Mouse (Mus musculus) WW6 (cell line): Measurements from ENCODE around the gene Gm10642.

ENCODE experiments used
- DNase-seq: peaks from one replicate; pipeline ENCODE4 v3.0.0-alpha.2; 2013; ENCODE audit warnings: low read depth, low spot score

The Gm10642 gene

DNA sequence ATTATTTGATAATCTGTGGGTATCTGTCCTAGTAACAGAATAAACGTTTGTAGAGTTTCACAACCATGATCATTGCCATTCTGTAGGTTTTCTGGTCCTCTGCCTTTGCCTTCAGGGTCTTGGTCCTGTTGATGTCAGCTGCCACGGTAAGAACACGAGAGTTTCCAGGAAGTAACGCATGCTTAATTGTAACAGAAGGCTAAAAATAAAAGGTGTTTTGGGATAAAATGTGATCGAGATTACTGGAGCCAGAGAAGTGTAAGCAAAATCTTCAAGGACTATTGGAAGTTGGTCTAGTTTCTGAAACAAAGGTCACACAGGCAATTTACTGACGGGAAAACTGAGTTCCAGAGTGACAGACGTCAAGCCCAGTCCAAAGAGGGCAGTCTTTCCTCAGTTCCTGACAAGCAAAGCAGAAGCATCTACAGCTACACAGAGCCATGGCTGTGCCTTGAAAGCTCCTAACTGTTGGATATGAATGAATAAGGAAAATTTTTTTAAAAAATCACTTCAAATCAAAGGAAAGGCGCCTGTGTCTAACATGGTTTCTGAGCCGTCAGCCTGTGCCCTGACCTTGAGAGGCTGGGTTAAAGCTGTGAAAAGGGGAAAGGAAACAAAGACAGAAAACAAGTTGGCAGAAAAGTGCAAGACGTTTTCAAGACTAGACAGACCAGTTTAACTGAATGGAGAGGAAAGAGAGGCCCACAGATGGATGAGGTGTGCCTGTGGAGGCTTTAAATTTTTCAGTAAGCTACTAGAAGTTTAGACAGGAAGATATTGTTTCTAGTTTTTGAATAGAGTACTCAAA lies 15.9 kb downstream of the Gm10642 start:
- no peak for DNase-seq

DNA sequence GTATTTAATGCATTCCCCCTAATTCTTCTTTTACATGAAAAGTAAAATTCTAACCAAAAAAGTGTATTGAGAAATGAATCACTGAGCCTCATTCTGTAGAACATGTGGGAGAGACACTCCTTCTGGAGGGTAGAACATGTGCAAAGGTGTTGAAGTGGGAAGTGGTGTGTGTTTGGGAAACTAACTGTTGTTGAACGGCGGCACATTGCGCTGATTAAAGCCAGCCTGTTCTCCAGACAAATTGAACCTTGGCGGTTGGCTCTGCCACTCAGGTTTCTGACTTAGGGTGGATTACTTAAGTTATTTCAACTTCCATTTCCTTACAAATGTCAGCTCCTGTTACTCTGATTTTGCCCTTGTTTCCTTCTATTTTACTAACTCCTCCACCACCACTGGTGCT lies 17.6 kb downstream of the Gm10642 start:
- no peak for DNase-seq

DNA sequence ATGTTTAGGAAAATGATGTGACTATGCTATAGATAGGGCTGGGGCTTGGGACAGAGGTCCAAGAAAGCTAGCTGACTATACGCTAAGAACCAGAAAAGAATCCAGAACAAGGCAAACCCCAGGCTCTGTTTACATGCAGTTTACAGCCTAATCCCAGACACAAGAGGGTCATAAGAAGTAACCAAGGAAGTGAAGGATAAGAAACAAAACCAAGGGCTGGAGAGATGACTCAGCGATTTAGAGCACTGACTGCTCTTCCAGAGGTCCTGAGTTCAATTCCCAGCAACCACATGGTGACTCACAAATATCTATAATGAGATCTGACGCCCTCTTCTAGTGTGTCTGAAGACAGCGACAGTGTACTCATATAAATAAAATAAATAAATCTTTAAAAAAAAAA lies 19.1 kb downstream of the Gm10642 start:
- no peak for DNase-seq

DNA sequence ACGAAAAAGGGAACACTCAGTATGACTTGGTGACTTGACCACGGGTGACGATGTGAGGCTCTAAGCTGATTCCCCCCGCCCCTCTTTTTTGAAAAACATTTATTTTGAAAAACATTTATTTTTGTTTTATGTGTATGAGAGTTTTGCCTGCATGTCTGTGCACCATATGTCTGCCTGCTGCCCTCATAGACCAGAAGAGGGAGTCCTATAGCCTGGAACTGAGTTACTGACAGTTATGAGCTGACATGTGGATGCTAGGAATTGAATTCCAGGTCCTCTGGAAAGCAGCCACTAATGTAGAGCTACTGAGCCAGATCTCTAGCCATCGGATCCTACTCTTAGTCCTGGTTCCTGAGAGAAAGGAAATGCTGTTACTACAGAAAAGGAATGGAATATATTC lies 19.9 kb downstream of the Gm10642 start:
- no peak for DNase-seq

DNA sequence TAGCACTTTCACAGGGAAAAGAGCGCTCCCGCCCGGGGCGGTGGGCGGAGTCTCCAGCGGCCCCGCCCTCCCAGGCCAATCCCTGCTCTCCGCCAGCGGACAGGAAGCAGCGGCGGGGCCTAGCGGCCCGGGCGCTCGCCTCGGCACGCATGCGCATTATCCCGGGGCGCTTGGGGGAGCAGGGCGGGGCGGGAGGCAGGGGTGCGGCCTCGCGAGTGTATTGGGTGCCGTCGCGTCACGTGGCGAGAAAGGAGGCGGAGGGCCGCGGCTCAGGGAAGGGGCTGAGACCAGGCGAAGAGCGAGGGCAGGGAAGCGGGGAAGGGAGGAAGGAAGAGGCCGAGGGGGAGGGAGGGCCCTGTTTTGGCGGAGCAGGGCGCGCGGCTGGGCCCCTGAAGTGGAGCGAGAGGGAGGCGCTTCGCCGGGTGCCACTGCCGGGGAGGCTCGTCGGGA lies 22.7 kb downstream of the Gm10642 start, which contains the start of gene Adam10:
Gene Adam10 (plus strand): TSS at position 316 of the 450 bp plus-strand sequence.
- DNase-seq, result peak; percentile 97

DNA sequence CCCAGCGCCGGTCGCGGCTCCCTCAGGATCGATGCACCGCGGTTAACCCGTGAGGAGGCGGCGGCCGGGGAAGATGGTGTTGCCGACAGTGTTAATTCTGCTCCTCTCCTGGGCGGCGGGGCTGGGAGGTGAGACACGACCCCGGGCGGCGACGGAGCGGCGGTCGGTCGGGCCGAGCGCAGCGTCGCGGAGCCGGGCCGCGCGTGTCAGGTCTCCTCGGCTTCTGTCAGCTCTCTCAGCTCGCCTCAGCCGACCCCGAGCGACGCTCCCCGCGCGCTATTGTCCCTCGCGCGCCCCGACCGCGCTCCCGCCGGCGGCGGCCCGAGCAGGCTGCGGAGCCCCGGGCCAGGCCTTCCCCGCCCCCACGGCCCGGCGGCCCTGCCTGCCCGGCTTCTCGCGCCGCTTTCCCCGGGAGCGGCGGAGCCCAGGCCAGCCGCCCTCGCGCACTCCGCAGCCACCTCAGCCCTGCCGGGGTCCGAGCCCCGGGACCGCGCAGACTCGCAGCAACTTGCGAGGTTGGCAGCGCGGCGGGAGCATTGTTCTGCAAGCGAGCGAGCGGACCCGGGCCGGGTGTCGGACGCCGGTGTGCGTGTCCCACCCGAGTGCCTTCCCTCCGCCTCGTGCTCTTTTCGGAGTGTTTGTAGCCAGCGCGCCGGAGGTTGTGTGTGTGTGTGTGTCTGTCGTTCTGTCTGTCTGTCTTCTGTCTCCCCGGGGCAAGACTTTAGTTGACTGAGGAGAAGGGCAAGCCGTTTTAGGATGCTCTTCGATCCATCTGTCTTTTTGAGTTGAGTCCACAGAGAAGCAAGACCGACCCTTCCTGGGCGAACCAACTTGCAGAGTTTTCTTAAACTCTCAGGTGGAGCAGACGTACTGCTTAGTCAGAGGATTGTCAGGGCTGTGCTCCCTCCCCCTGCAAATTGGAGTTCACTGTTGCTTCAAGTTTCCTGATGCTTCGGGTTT lies 23.4 kb downstream of the Gm10642 start:
- DNase-seq, result peak; percentile 29

DNA sequence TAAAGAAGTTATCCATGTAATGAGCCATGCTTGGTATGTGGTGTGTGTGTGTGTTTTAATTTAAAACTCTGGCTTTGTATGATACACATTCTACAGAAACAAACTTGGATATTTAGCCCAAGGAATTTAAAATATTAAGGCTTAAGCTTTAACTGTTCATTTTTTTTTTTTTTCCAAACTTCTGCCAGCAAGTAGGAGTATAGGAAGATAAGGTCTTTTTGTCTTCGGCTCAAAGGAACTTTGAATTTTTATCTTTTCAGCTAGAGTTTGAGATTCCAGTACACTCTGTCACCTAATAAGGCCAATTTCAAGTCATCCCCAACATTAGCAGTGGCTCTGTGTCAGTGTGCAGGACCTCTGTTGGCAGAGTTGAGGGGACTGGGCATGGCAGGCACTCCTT lies 26.2 kb downstream of the Gm10642 start:
- DNase-seq, result no peak

DNA sequence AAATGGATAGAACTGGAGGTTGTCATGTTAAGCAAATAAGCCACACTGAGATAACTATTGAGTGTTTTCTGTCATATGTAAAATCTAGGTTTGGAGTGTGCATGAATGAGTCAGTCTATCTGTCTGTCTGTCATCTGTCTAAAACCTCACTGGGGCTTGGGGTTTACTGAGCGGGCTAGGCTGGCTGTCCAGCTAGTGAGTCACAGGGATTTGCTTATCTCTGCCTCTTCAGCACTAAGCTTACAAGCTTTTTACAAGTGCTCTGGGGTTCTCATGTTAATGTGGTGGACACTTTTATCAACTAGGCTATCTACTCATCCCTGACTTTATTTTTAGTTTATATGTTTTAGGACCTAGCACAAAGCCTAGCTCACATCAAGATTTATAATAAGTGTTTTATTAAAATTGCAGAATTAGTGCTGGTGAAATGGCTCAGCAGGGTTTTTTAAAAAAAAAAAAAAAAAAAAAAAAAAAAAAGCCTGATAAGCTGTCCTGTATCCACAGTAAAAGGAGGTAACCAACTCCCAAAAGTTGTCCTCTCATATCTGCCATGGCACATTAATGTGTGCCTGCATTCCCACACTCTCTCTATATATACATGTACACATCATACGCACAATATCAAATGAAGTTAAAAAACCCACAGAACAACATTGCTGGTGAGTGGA lies 32.4 kb downstream of the Gm10642 start:
- no peak for DNase-seq

DNA sequence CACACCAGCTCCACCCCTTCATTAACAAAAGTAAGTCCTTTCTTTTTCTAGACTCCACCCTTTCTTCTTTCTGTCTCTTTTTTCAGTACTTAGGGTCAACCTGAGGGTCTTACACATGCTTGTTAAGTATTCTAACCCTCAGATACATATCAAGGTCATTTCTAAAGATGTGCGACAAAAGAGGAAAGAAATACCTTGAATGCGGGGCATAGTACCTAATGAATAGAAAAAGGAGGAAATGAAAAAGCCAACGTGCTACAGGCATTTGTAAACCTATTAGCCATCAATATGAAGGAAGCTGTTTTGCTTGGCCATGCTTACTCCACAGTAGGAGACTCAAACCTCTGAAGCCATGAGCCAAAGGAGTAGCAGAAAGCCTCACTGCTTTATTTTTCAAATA lies 33.9 kb downstream of the Gm10642 start:
- DNase-seq, result no peak

DNA sequence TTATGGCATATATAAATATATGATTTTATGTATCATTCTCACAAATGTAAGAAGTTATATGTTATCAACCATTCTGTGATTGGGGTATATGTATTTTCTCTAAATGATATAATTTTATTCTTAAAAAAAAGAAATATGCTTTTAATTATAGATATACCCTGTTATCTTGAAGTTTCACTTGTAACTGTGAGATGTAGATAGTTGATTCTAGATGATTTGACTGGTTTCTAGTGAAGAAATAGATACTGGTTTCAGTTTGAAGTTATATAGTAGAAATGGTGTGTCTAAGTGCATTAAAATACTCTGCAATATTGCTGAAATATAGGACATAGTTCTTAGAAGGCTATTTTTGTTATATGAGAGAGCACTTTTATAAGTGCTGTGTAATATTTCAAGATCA lies 34.5 kb downstream of the Gm10642 start:
- no peak for DNase-seq

DNA sequence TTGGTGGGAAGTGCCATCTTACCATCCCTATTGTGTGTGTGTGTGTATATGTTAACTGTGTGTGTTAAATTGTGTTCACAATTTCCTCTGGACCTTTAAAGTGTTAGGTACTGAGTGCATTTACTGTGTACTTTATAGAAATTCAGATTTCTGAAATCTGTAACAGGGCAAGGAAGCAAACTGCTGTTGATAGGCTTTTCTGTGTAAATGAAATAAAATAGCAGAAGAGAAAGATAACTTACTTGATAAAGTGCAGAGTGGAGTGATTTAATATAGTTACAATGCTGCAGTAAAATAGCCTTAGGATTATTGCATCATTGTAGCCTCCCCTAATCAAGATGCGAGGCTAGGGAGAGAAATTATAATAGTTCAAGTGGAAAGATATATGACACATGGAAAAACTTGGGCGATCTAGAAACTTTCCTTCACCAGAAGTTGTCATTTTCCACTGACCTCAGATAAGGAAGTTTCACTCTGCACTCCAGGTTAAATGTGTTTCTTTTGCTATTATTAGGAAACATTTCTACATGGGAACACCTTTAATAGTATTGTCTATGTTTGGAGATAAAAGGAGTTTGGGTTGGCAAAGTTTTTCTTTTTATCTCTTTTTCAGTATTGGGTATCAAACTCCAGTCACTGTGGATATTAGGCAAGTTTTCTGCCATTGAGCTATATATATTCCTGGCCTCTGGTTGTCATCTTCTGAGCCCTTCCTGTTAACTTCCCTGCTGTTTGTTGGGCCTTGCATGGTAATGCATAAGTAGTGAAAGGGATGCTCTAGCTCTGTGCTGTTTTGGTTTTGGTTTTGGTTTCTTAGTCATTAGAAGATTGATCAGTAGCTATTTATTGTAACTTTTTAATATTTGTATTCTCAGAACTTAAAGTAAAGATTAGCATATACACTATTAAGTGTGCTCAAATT lies 36.0 kb downstream of the Gm10642 start:
- no peak for DNase-seq

DNA sequence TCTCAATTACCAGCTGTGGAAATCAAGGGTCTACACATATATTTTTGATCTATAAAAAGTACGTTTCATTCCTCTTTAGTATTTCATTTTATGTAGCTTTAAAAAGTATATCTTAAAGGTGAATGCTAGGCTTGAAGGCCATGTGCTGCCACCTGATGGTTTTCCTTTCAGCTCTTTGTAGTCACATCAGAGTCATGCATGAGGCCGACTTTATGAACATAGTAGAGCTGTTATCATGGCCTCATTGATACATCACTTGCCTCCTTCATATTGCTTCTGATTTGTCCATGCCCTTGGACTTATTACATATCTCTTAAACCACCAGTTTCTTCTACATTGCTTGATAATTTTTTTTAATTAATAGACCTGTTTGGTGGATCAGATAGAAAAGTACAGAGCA lies 39.7 kb downstream of the Gm10642 start:
- DNase-seq, result no peak

DNA sequence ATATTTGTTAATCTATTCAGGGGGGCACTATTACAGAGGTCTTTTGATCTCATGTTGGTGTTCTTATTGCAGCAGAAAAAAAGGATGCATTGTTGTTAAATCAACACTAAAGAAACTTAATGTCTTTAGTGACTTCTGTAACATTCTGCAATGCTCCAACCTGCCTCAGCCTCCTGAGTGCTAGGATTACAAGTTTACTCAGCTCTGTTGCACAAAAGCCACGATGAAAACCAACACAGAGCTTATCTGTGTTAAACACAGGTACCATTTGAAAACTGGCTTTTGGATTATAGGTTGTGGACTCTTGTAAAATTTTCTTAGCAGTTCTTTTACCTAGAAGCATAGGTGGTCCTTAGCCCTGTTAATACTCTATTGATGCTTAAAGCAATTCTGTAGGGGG lies 42.0 kb downstream of the Gm10642 start:
- DNase-seq, result no peak

DNA sequence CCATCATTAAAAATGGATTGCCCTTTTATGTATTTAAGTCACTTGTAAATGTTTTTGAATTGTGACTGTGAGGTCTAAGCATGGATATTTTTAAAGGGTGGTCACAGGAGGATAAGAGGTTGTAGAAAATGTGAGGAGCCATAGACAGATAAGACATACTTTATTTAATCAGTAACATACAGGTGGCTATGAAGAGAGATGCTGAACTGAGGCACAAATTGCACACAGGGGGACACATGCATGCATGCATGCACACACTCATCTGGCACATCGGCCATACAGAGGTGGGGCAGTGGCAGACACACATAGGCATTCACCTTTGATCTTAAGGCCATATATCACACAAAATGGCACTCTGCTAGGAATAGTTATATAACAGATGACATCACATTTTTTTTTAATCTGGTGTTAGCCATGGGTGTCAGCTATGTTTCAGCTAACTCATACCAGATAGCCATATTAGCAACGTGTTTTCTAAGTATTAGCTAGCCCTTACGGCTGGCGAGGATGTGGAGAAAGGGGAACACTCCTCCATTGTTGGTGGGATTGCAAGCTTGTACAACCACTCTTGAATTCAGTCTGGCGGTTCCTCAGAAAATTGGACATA lies 47.6 kb downstream of the Gm10642 start:
- no peak for DNase-seq

DNA sequence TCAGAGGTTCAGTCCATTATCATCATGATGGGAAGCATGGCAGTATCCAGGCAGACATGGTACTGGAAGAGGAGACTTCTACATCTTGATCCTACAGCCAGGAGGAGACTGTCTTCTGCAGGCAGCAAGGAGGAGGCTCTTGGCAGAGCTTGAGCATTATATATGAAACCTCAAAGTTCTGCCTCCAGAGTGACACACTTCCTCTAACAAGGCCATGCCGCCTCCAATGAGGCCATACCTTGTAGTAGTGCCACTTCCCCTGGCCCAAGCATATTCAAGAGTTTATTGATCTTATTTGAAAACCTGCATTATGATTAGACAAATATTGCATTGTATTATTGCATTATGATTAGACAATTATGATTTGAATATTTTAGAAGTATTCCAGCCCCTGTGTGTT lies 50.4 kb downstream of the Gm10642 start:
- no peak for DNase-seq
